ENCODE assay signal across 27 mouse cellular contexts in genomic region chr14:100113419-100113818, GRCm38 (mm10).
DNase-seq lines count a peak whose midpoint lies in the region; ATAC-seq and TF ChIP-seq lines count a peak whose summit lies in the region.
"Had no signal": no experiment of that assay in that cellular context is flagged by ENCODE, and none has a peak within 500 bp of the region (broad histone marks: within the 10 kb centered on the region; RNA-seq: fewer than 3 reads in every experiment).

No protein-coding gene starts in this region.

- no peak for TF ChIP-seq CTCF in kidney, adult 2 months (conservative IDR thresholded peaks at IDR 0.05; ENCODE audit: insufficient read depth, insufficient read length, low read depth, low read length)

- H3K4me3 ChIP-seq in embryonic facial prominence, embryonic 14.5 days (ENCODE audit: low read depth, low read length): no peak overlapping the region
- no peak overlapping the region for H3K4me3 ChIP-seq in embryonic facial prominence, embryonic 10.5 days
- H3K4me3 ChIP-seq in kidney, embryonic 15.5 days (replicated peaks): no peak overlapping the region
- no peak overlapping the region for H3K4me3 ChIP-seq in kidney, adult 2 months (ENCODE audit: insufficient read depth, low read depth, low read length)
- H3K4me3 ChIP-seq: embryonic facial prominence, embryonic 12.5 days; embryonic facial prominence, embryonic 15.5 days; erythroblast, embryonic 14.5 days; forebrain, embryonic 10.5 days; forebrain, embryonic 12.5 days had no signal

- peaks cover 15% of the 10 kb centered on the region for H3K4me1 ChIP-seq in embryonic facial prominence, embryonic 14.5 days (ENCODE audit: control insufficient read depth, insufficient read depth, low read length)
- H3K4me1 ChIP-seq in embryonic facial prominence, embryonic 10.5 days: peaks cover 30% of the 10 kb centered on the region
- H3K4me1 ChIP-seq in kidney, embryonic 15.5 days: peaks cover 12% of the 10 kb centered on the region
- H3K4me1 ChIP-seq in kidney, adult 2 months (ENCODE audit: control insufficient read depth, insufficient read depth, low read length): no peaks in the 10 kb centered on the region

- H3K27me3 ChIP-seq in embryonic facial prominence, embryonic 14.5 days (replicated peaks; ENCODE audit: control insufficient read depth, insufficient read depth, low read length): no peaks in the 10 kb centered on the region
- no peaks in the 10 kb centered on the region for H3K27me3 ChIP-seq in embryonic facial prominence, embryonic 10.5 days (replicated peaks; ENCODE audit: low read depth, poor library complexity, severe bottlenecking)
- H3K27me3 ChIP-seq in kidney, embryonic 15.5 days: no peaks in the 10 kb centered on the region
- H3K27me3 ChIP-seq in kidney, adult 2 months (replicated peaks; ENCODE audit: control insufficient read depth, insufficient read depth, low read length): no peaks in the 10 kb centered on the region
- H3K27me3 ChIP-seq: CH12.LX; embryonic facial prominence, embryonic 12.5 days; embryonic facial prominence, embryonic 15.5 days; forebrain, embryonic 12.5 days; Patski had no signal

- H3K27ac ChIP-seq in embryonic facial prominence, embryonic 14.5 days (replicated peaks; ENCODE audit: low read depth, low read length): no peak overlapping the region
- H3K27ac ChIP-seq in embryonic facial prominence, embryonic 10.5 days (replicated peaks): no peak overlapping the region
- no peak overlapping the region for H3K27ac ChIP-seq in kidney, embryonic 15.5 days
- no peak overlapping the region for H3K27ac ChIP-seq in kidney, adult 2 months (ENCODE audit: insufficient read depth, low read depth, low read length)
- H3K27ac ChIP-seq: embryonic facial prominence, embryonic 12.5 days; embryonic facial prominence, embryonic 15.5 days; forebrain, embryonic 10.5 days; forebrain, embryonic 12.5 days had no signal

- no peak for TF ChIP-seq POLR2A in kidney, adult 2 months (IDR thresholded peaks at IDR 0.05; ENCODE audit: low read depth, low read length)

- H3K4me2 ChIP-seq in embryonic facial prominence, embryonic 14.5 days (ENCODE audit: low read depth, low read length): no peak overlapping the region
- no peak overlapping the region for H3K4me2 ChIP-seq in kidney, embryonic 15.5 days
- H3K4me2 ChIP-seq: embryonic facial prominence, embryonic 12.5 days; embryonic facial prominence, embryonic 15.5 days; forebrain, embryonic 12.5 days had no signal

- peak; percentile 57; the same call in 1 of the 2 replicates for ATAC-seq in embryonic facial prominence, embryonic 14.5 days (ENCODE audit: low read depth)
- peak; percentile 73; the same call in 1 of the 2 replicates for ATAC-seq in kidney, embryonic 15.5 days (replicated peaks; ENCODE audit: low FRiP score)
- ATAC-seq: CD4-positive, CD25-positive, alpha-beta regulatory T cell, adult 4 months; forebrain, embryonic 14.5 days; forebrain, embryonic 16.5 days; Patski had no signal

- 52% methylated on average over 6 of the region's 6 CpGs for WGBS in embryonic facial prominence, embryonic 14.5 days
- 51% methylated on average over 6 of the region's 6 CpGs for whole genome bisulfite sequencing in embryonic facial prominence, embryonic 10.5 days
- 39% methylated on average over 6 of the region's 6 CpGs for WGBS in kidney, embryonic 15.5 days
- WGBS in kidney, adult 2 months: 68% methylated on average over 6 of the region's 6 CpGs

- H3K9me3 ChIP-seq in embryonic facial prominence, embryonic 14.5 days (ENCODE audit: control insufficient read depth, low read length): no peaks in the 10 kb centered on the region
- no peaks in the 10 kb centered on the region for H3K9me3 ChIP-seq in embryonic facial prominence, embryonic 10.5 days
- no peaks in the 10 kb centered on the region for H3K9me3 ChIP-seq in kidney, embryonic 15.5 days (replicated peaks)
- H3K9me3 ChIP-seq: embryonic facial prominence, embryonic 12.5 days; embryonic facial prominence, embryonic 15.5 days; forebrain, embryonic 10.5 days; forebrain, embryonic 12.5 days had no signal

- no peaks in the 10 kb centered on the region for H3K36me3 ChIP-seq in embryonic facial prominence, embryonic 14.5 days (ENCODE audit: control insufficient read depth, insufficient read depth, low read length)
- peaks cover 5% of the 10 kb centered on the region for H3K36me3 ChIP-seq in embryonic facial prominence, embryonic 10.5 days (replicated peaks)
- H3K36me3 ChIP-seq in kidney, embryonic 15.5 days: no peaks in the 10 kb centered on the region
- no peaks in the 10 kb centered on the region for H3K36me3 ChIP-seq in kidney, adult 2 months (ENCODE audit: control insufficient read depth, insufficient read depth, low read length)
- H3K36me3 ChIP-seq: embryonic facial prominence, embryonic 15.5 days; G1E had no signal

- H3K9ac ChIP-seq in embryonic facial prominence, embryonic 14.5 days (ENCODE audit: low read depth, low read length): no peak overlapping the region
- no peak overlapping the region for H3K9ac ChIP-seq in kidney, embryonic 15.5 days
- H3K9ac ChIP-seq: embryonic facial prominence, embryonic 12.5 days; embryonic facial prominence, embryonic 15.5 days; forebrain, embryonic 12.5 days had no signal

- peak; percentile 29 for DNase-seq in embryo, embryonic 10 days (ENCODE audit: low spot score)
- DNase-seq in embryo, embryonic 10.5 days (ENCODE audit: low spot score): no peak
- DNase-seq in embryonic facial prominence, embryonic 14.5 days (ENCODE audit: low spot score): peak; percentile 26
- no peak for DNase-seq in embryonic facial prominence, embryonic 10.5 days (ENCODE audit: low spot score)
- DNase-seq in kidney, adult 2 months: no peak
- DNase-seq: adrenal gland, adult 2 months; adrenal gland, postnatal 10 days; adrenal gland, postnatal 25 days; B cell, adult 2 months; cerebellum, adult 11 months; cerebellum, adult 18-20 months; cerebellum, adult 8-10 months; cerebellum, adult 9-11 months; cerebellum, postnatal 14 days; cerebellum, postnatal 36 days had no signal

Comparison
In these comparisons a context has a peak if more than half of its experiments do, and no peak if none do; other contexts are left out.
1. DNase-seq: peak in embryo, embryonic 10 days (single experiment) and embryonic facial prominence, embryonic 14.5 days (single experiment); none in embryo, embryonic 10.5 days (single experiment), embryonic facial prominence, embryonic 10.5 days (single experiment) and kidney, adult 2 months (single experiment).